Mouse (Mus musculus) heart, adult 18-20 months (tissue): ENCODE data around the gene Dlgap3. TPM values are rescaled to one million over a fixed set of nuclear protein-coding genes. Genes with fewer than 3 reads are reported as not detected.

ENCODE experiments used
- DNase-seq, 2 experiments: peaks; one replicate each; pipeline ENCODE4 v3.0.0; 2021 to 2022; ENCODE audit warnings: mixed read lengths in 1 of 2
- total RNA-seq, 2 experiments: library from RNA; stranded (reverse); gene quantifications; 2 replicates each; pipeline ENCODE4 v1.2.3; 2021

Dlgap3 gene
- total RNA-seq, 2 experiments from 2014 or later = 0.05 to 0.17 TPM

DNA sequence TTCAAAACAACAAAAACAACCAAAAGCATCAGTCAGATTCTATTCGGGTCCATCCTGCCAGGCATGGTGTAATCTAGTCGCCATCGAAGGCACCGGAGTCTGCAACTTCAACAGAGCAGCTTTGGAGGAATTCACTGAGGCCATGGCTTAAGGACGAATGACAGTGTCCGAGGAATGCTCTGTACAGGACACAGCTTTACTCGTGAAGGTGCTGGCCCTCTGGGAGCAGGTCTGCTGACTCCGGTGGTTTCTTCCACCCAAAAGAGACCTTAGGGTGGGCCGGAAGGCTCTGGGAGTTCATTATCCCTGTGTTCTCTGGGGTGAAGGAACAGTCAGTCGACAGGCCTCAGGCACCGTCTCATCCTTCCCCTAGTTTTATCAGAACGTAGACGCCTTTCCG lies 92.6 kb downstream of the Dlgap3 start:
- DNase-seq = peak in 1 of 2 experiments; percentile 13

DNA sequence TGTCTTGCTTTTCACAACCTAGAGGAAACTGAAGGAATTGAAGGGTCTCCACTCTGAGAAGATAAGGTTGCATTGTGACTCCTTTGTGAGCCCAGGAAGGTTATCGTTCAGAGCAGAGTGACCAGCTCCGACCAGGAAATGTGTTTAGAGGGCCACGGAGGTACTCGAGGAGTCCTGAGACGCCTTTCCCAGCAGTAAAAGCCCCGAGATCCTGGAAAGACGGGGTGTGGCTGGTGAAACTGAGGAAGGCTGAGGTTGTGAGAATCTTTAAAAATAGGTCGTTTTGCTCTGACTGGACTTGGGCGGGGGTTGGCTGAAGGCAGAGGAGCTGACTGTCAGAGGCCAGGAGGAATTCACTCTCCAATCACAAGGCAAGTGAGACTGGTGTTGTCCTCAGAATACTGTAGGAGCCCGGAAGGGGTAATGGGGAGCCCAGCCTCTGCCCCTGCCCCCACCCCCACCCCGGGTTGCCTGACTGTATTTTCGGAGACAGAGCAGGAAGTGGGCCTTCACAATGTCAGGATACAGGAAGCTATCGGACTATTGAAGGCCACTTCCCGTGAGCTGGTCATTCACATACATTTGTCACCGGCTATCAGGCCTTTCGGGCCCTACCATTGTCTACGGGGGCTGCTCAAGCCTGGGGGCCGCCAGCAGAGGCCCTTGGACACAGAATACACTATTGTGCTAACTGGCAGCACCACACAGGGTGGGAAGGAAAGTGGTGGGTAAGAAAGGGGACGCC lies 94.6 kb downstream of the Dlgap3 start:
- DNase-seq = peak; percentile 19 to 37

DNA sequence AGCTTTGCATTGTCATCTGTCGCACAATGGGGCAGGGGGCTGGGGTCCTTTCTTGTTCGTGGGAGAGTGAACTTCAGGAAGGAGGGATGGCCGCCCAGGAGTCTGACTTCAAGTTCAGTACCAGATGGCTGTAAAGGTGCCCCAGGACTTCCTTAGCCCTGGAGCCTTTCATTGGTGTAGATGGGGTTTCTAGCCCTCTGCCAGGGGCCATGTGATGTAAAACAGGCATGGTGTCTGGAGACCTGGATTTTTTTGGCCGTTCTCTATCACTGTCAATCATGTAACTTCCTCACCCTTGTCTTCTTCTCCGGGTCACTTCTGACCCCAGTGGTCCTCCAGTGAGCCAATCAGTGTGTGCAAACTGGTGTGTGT lies 95.2 kb downstream of the Dlgap3 start:
- DNase-seq = no peak

DNA sequence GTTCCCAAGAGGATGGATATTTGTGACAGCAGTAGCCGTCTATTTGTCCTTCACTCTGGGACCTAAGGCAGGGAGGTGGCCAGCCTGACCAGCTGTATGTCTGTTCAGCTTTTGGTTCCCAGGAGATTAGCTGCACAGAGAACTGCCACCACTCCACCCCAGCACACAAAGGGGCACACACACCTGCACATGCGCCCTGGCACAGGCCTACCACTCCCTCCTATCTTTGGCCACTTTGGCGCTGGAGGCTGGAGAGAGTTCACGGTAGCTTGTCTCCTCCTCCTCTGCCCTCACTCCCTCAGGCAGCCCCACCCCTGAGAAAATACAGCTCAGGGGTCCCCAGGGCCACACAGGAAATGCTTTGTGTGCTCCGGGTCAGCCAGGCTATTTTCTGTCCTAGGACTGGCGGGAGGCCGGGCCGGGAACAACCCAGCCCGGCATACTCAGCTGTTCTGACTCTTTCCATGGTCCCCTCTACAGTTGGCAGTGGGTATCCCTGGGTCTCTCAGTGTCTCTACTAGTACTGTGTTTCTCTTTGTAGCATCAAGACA lies 109.5 kb downstream of the Dlgap3 start:
- DNase-seq = peak; percentile 69 to 87

DNA sequence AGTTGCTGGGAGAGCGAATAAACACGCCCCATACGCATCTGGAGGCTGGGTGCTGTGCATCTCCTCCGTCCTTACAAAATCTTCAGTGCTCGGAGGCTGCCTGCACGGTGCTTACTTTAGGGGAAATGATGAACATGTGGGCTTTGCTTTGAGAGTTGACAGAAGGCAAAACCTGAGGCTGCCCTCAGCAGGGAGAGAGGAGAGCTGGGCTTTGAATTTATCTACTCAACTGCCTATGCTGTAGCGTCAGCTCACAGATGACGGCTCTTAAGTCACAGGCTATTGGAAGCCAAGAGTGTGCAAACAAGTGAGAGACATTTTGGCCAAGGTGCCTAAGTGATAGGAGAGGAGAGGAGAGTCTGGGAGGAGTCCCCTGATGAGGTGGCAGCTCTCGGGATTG lies 110.2 kb downstream of the Dlgap3 start:
- peak in 1 of 2 experiments; percentile 36 for DNase-seq

Other genes with a start within 250 kb of the Dlgap3 start
- gene Zmym4, start 201.1 kb upstream of the Dlgap3 start, total RNA-seq = 10 to 100 TPM; 20.0 to 23.1 TPM
- 10 to 100 TPM; 65.8 to 77.0 TPM for gene Sfpq, start 147.9 kb upstream of the Dlgap3 start, total RNA-seq
- gene Zmym1, start 108.1 kb upstream of the Dlgap3 start, total RNA-seq = 1 to 10 TPM; 6.1 to 8.6 TPM
- gene Zmym6, start 91.8 kb upstream of the Dlgap3 start, total RNA-seq = 10 to 100 TPM in 1 of 2 experiments, 1 to 10 TPM in 1; 9.5 to 12.7 TPM
- gene Tmem35b, start 45.5 kb upstream of the Dlgap3 start, total RNA-seq = 1 to 10 TPM; 1.7 to 2.3 TPM
- gene Smim12, start 74.6 kb downstream of the Dlgap3 start, total RNA-seq = 10 to 100 TPM; 54.9 to 61.9 TPM
- gene Gja4, start 144.8 kb downstream of the Dlgap3 start, total RNA-seq = 1 to 10 TPM; 7.2 to 7.8 TPM
- gene Gjb3, start 161.6 kb downstream of the Dlgap3 start, total RNA-seq = under 1 TPM; 0.15 to 0.23 TPM
- not detected for gene Gjb4, start 184.9 kb downstream of the Dlgap3 start, total RNA-seq
- gene Gjb5, start 189.0 kb downstream of the Dlgap3 start, total RNA-seq = under 1 TPM; 0.40 to 0.49 TPM